Mouse (Mus musculus): ENCODE measurements around the gene Gm28042.

- TF ChIP-seq CTCF (IDR thresholded peaks at IDR 0.05; ENCODE audit: low read depth), result no peak
- TF ChIP-seq EP300 (optimal IDR thresholded peaks at IDR 0.05), result no peak
These were observed 32.5 kb upstream of the Gm28042 start for GRCm38 (mm10) chr2:119994839-119995238.

Data from stomach, postnatal 0 days (tissue).